In the genomic region with DNA sequence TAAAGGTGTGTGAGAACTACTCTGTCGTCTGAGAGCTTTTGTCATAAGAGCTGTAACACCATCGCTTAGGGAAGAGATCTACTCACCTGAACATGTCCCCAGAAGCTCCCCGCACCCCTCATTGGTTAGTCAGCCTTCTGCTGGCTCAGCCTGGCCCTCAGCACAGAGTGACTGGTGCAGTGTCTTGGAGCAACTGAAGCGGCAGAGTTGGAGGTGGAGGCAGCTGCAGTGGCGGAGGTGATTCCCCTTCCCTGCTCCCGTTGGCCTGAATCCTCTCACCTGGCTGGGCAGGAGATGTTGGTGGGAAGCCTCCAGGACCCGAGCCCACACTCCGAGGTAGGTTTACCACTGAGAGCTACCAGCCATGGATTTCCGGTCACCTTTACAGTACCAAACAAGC, we compare ENCODE assay signal across 19 mouse cellular contexts. TPM values are rescaled to one million over a fixed set of nuclear protein-coding genes. Genes with fewer than 3 reads are reported as not detected.
DNase-seq lines count a peak whose midpoint lies in the region; TF ChIP-seq lines count a peak whose summit lies in the region.
"Had no signal": no experiment of that assay in that cellular context is flagged by ENCODE, and none has a peak within 500 bp of the region (broad histone marks: within the 10 kb centered on the region; RNA-seq: fewer than 3 reads in every experiment).

No protein-coding gene starts in this region.

- no peak overlapping the region for H3K4me3 ChIP-seq in kidney, adult 2 months (ENCODE audit: insufficient read depth, low read depth, low read length)
- H3K4me3 ChIP-seq: forebrain, embryonic 10.5 days; hindbrain, embryonic 15.5 days; intestine, embryonic 15.5 days; lung, embryonic 15.5 days had no signal

- WGBS in kidney, adult 2 months, result 86% methylated on average over 9 of the region's 9 CpGs

- TF ChIP-seq CTCF in kidney, adult 2 months (conservative IDR thresholded peaks at IDR 0.05; ENCODE audit: insufficient read depth, insufficient read length, low read depth, low read length), result no peak

- H3K27ac ChIP-seq in kidney, adult 2 months (ENCODE audit: insufficient read depth, low read depth, low read length), result no peak overlapping the region
- H3K27ac ChIP-seq: forebrain, embryonic 10.5 days; hindbrain, embryonic 15.5 days; intestine, embryonic 15.5 days; lung, embryonic 15.5 days had no signal

- DNase-seq in heart, adult 11 months, result peak; percentile 84
- DNase-seq in heart, adult 8-10 months (ENCODE audit: low spot score), result no peak
- peak; percentile 0 for DNase-seq in kidney, postnatal 14 days
- no peak for DNase-seq in kidney, adult 2 months
- DNase-seq in spleen, postnatal 4 days (ENCODE audit: low spot score in 2 of 2), result peak; percentile 9 to 47
- no peak for DNase-seq in spleen, postnatal 14 days (ENCODE audit: low spot score in 2 of 2)
- peak; percentile 12 to 56 for DNase-seq in urinary bladder, postnatal 4 days (ENCODE audit: low spot score in 2 of 2)
- DNase-seq: B cell, adult 2 months; cerebellum, adult 8-10 months; forebrain, postnatal 0 days; heart, postnatal 14 days; kidney, postnatal 36 days; layer of hippocampus, adult 9-11 months; thymus, adult 2 months had no signal

- no peaks in the 10 kb centered on the region for H3K36me3 ChIP-seq in kidney, adult 2 months (ENCODE audit: control insufficient read depth, insufficient read depth, low read length)
- H3K36me3 ChIP-seq: forebrain, embryonic 10.5 days; hindbrain, embryonic 15.5 days; intestine, embryonic 15.5 days; lung, embryonic 15.5 days had no signal

- no peak for TF ChIP-seq POLR2A in kidney, adult 2 months (IDR thresholded peaks at IDR 0.05; ENCODE audit: low read depth, low read length)

- peaks cover 2% of the 10 kb centered on the region for H3K27me3 ChIP-seq in kidney, adult 2 months (replicated peaks; ENCODE audit: control insufficient read depth, insufficient read depth, low read length)
- H3K27me3 ChIP-seq: intestine, embryonic 15.5 days; lung, embryonic 15.5 days had no signal

- no peaks in the 10 kb centered on the region for H3K4me1 ChIP-seq in kidney, adult 2 months (ENCODE audit: control insufficient read depth, insufficient read depth, low read length)

RNA-seq across cellular contexts. Expression of gene Nfatc4, which starts 2.4 kb away (rescaled TPM):
- 1 to 10 TPM; 3.3 to 4.2 (median 3.7) TPM for total RNA-seq in heart, adult 8-10 months (2022)
- 4.3 and 5.0 TPM in 2 replicates for polyA plus RNA-seq in kidney, adult 2 months (2012; rRNA removed)

RNA-seq across cellular contexts. Expression of gene Ripk3, which starts 31.9 kb away (rescaled TPM):
- total RNA-seq in heart, adult 8-10 months (2022), result 1 to 10 TPM; 2.2 to 6.2 (median 3.4) TPM
- polyA plus RNA-seq in kidney, adult 2 months (2012; rRNA removed), result 3.5 and 4.7 TPM in 2 replicates

RNA-seq across cellular contexts. Expression of gene Nynrin, which starts 33.2 kb away (rescaled TPM):
- total RNA-seq in heart, adult 8-10 months (2022), result 10 to 100 TPM in 1 of 4 experiments, 1 to 10 TPM in 3; 4.4 to 11.5 (median 6.2) TPM
- polyA plus RNA-seq in kidney, adult 2 months (2012; rRNA removed), result 6.6 and 7.6 TPM in 2 replicates

RNA-seq across cellular contexts. Expression of gene Adcy4, which starts 36.7 kb away (rescaled TPM):
- total RNA-seq in heart, adult 8-10 months (2022), result 10 to 100 TPM; 13.0 to 22.0 (median 16.4) TPM
- polyA plus RNA-seq in kidney, adult 2 months (2012; rRNA removed), result 16.8 and 16.9 TPM in 2 replicates

RNA-seq across cellular contexts. Expression of gene Ltb4r1, which starts 54.8 kb away (rescaled TPM):
- under 1 TPM in 3 of 4 experiments, not detected in 1; 0.19 to 0.49 (median 0.26) TPM for total RNA-seq in heart, adult 8-10 months (2022)
- polyA plus RNA-seq in kidney, adult 2 months (2012; rRNA removed), result 0.75 and 1.1 TPM in 2 replicates
- polyA plus RNA-seq: midbrain, embryonic 11.5 days had no signal

Comparison
In these comparisons a context has a peak if more than half of its experiments do, and no peak if none do; other contexts are left out.
1. DNase-seq: peak in heart, adult 11 months (single experiment), kidney, postnatal 14 days (single experiment), spleen, postnatal 4 days (2 of 2) and urinary bladder, postnatal 4 days (2 of 2); none in heart, adult 8-10 months (single experiment), kidney, adult 2 months (single experiment) and spleen, postnatal 14 days (0 of 2).